Mouse (Mus musculus) Patski (cell line): ENCODE measurements around the gene Eci2. TPM values are rescaled to one million over a fixed set of nuclear protein-coding genes. Genes with fewer than 3 reads are reported as not detected.

Source experiments
- ATAC-seq: fragments of 100-300 bp; one replicate; pipeline ENCODE4 v1.8.0; 2021
- CTCF ChIA-PET: fragments of 350-600 bp; sonication (Branson Sonifier 250); formaldehyde crosslinking; loops from one replicate; lab custom pipeline; 2022; ENCODE audit warnings: inconsistent platforms; lab: Charles Lee
- POLR2A ChIA-PET: fragments of 350-600 bp; sonication (Branson Sonifier 250); formaldehyde crosslinking; loops from one replicate; lab custom pipeline; 2022; ENCODE audit warnings: antibody characterized with exemption, inconsistent platforms; lab: Charles Lee
- DNase-seq: peaks from one replicate; pipeline ENCODE4 v3.0.0-alpha.2; 2011; ENCODE audit warnings: low read depth, low spot score
- H3K27me3 ChIP-seq: fragments of 371-371 bp; one replicate; pipeline ENCODE4 v1.5.1; 2021
- CTCF ChIP-seq: fragments of 100-300 bp; IDR thresholded peaks from one replicate; pipeline ENCODE4 v1.5.1; 2021
- in situ Hi-C: fragments of 300-500 bp; cut with MboI; formaldehyde crosslinking; loops from 3 replicates; pipeline ENCODE4 v1.11.1; 2018; ENCODE audit warnings: low pct_unique_long_range_greater_than_20kb, mixed read lengths
- polyA plus RNA-seq: library from polyadenylated mRNA; unstranded; gene quantifications from one replicate; pipeline ENCODE4 v1.2.3, GENCODE M21; 2021

The Eci2 gene
- 453 TPM for polyA plus RNA-seq

- peak; percentile 39 for ATAC-seq
- ChIA-PET POLR2A (no interaction called here), CTCF (no interaction called here)
- DNase-seq = no peak
- no peaks in the 10 kb centered on the region for H3K27me3 ChIP-seq
- in situ Hi-C loops = no loop called here
- TF ChIP-seq CTCF = peak; percentile 62
These were observed at the start of gene Eci2 for GRCm38 (mm10) chr13:35026879-35027278. Eci2 (minus strand) TSS chr13:35027096.

GRCm38 (mm10) chr13:35074862-35075261, 48.0 kb upstream of the Eci2 start:
- no peaks in the 10 kb centered on the region for H3K27me3 ChIP-seq
- CTCF ChIA-PET = no interaction called here
- POLR2A ChIA-PET = no interaction called here
- in situ Hi-C loops = no loop called here
- no peak for ATAC-seq
- DNase-seq = no peak
- peak; percentile 49 for TF ChIP-seq CTCF

GRCm38 (mm10) chr13:35070485-35071472, 43.9 kb upstream of the Eci2 start:
- DNase-seq = no peak
- CTCF ChIA-PET = interaction anchor here (0.8 kb wide), 1 partner anchor 8 kb away, joined by 3 read pairs; no protein-coding TSS in a partner anchor
- POLR2A ChIA-PET = no interaction called here
- no peak for TF ChIP-seq CTCF
- H3K27me3 ChIP-seq = no peaks in the 10 kb centered on the region
- no peak for ATAC-seq
- in situ Hi-C loops = no loop called here

- H3K27me3 ChIP-seq = no peaks in the 10 kb centered on the region
- in situ Hi-C loops = no loop called here
- no peak for TF ChIP-seq CTCF
- POLR2A ChIA-PET = no interaction called here
- ATAC-seq (no peak), DNase-seq (no peak)
- CTCF ChIA-PET = interaction anchor here (1.1 kb wide), 1 partner anchor 26 kb away, joined by 3 read pairs; no protein-coding TSS in a partner anchor
These were observed 40.2 kb upstream of the Eci2 start for GRCm38 (mm10) chr13:35067084-35067483.

- ChIA-PET CTCF (interaction anchor here (1.1 kb wide), 1 partner anchor 24 kb away, joined by 3 read pairs; no protein-coding TSS in a partner anchor), POLR2A (no interaction called here)
- DNase-seq (no peak), ATAC-seq (no peak)
- in situ Hi-C loops = no loop called here
- TF ChIP-seq CTCF = no peak
- H3K27me3 ChIP-seq = no peaks in the 10 kb centered on the region
These were observed 39.1 kb upstream of the Eci2 start for GRCm38 (mm10) chr13:35066033-35066432.

GRCm38 (mm10) chr13:35064381-35064780, 37.5 kb upstream of the Eci2 start:
- no peaks in the 10 kb centered on the region for H3K27me3 ChIP-seq
- ATAC-seq = no peak
- TF ChIP-seq CTCF = no peak
- DNase-seq = no peak
- POLR2A ChIA-PET = no interaction called here
- CTCF ChIA-PET = interaction anchor here (1.0 kb wide), 1 partner anchor 9 kb away, joined by 3 read pairs; no protein-coding TSS in a partner anchor
- in situ Hi-C loops = no loop called here

GRCm38 (mm10) chr13:35058145-35058544, 31.2 kb upstream of the Eci2 start:
- POLR2A ChIA-PET = no interaction called here
- in situ Hi-C loops = no loop called here

GRCm38 (mm10) chr13:35036486-35036885, 9.6 kb upstream of the Eci2 start:
- no peak for TF ChIP-seq CTCF
- DNase-seq (no peak), ATAC-seq (no peak)
- in situ Hi-C loops = loop anchor here (10.0 kb wide), 1 partner anchor 908 kb away; no protein-coding TSS in a partner anchor
- POLR2A ChIA-PET = no interaction called here
- no peaks in the 10 kb centered on the region for H3K27me3 ChIP-seq
- CTCF ChIA-PET = no interaction called here

More at GRCm38 (mm10) chr13:35058145-35058544, 31.2 kb upstream of the Eci2 start:
- no peak for DNase-seq
- no peak for TF ChIP-seq CTCF
- ATAC-seq = no peak
- CTCF ChIA-PET = no interaction called here
- no peaks in the 10 kb centered on the region for H3K27me3 ChIP-seq

GRCm38 (mm10) chr13:35035731-35036130, 8.8 kb upstream of the Eci2 start:
- in situ Hi-C loops = loop anchor here (10.0 kb wide), 1 partner anchor 909 kb away; no protein-coding TSS in a partner anchor
- DNase-seq (no peak), ATAC-seq (no peak)
- no peaks in the 10 kb centered on the region for H3K27me3 ChIP-seq
- TF ChIP-seq CTCF = no peak
- ChIA-PET CTCF (interaction anchor here (1.7 kb wide), 1 partner anchor 912 kb away, joined by 4 read pairs; no protein-coding TSS in a partner anchor), POLR2A (no interaction called here)

GRCm38 (mm10) chr13:35033571-35033970, 6.7 kb upstream of the Eci2 start:
- no peaks in the 10 kb centered on the region for H3K27me3 ChIP-seq
- TF ChIP-seq CTCF = no peak
- DNase-seq (no peak), ATAC-seq (no peak)
- ChIA-PET CTCF (no interaction called here), POLR2A (no interaction called here)
- in situ Hi-C loops = loop anchor here (10.0 kb wide), 1 partner anchor 911 kb away; no protein-coding TSS in a partner anchor
